Mouse (Mus musculus): ENCODE measurements around the gene Gm17555.

GRCm38 (mm10) chr2:126231731-126232130 is 16.8 kb downstream of the Gm17555 start:
- TF ChIP-seq CTCF (IDR thresholded peaks at IDR 0.05; ENCODE audit: low read depth) (no peak), EP300 (IDR thresholded peaks at IDR 0.05; ENCODE audit: low read depth) (no peak)

Measured in liver, postnatal 0 days (tissue).